Mouse (Mus musculus) olfactory bulb, adult 2 months (tissue): ENCODE results near the gene Zfp266.

Experiments
- CTCF ChIP-seq: fragments of 200-500 bp; IDR thresholded peaks from 2 replicates; pipeline ENCODE4 v1.5.1; 2012; ENCODE audit warnings: low read depth, mild to moderate bottlenecking, low read length, moderate library complexity; ENCODE audit not compliant: insufficient read depth
- POLR2A ChIP-seq: fragments of 200-500 bp; IDR thresholded peaks from 2 replicates; pipeline ENCODE4 v1.6.1; 2012; ENCODE audit warnings: mild to moderate bottlenecking, low read depth, low read length, moderate library complexity; ENCODE audit not compliant: insufficient read depth

- TF ChIP-seq POLR2A (no peak), CTCF (no peak)
Observed at GRCm38 (mm10) chr9:20512714-20513113, 8.5 kb downstream of the Zfp266 start.
